Mouse (Mus musculus) CH12.LX (cell line): ENCODE data around the gene Cwc27. TPM values are rescaled to one million over a fixed set of nuclear protein-coding genes. Genes with fewer than 3 reads are reported as not detected.

Experiments used
- DNase-seq: peaks from one replicate; pipeline ENCODE4 v3.0.0-alpha.2; 2013; ENCODE audit errors: extremely low read depth
- H3K27ac ChIP-seq: 2 replicates; pipeline ENCODE4 v1.5.1; 2012; ENCODE audit warnings: low read depth, mild to moderate bottlenecking, control low read depth, moderate library complexity; ENCODE audit not compliant: insufficient read depth
- H3K27me3 ChIP-seq: replicated peaks from 2 replicates; pipeline ENCODE3; 2012; ENCODE audit warnings: inconsistent platforms
- H3K36me3 ChIP-seq, 2 experiments: replicated peaks in 1 of 2; 2 replicates each; pipeline versions ENCODE3 to v1.6.1; 2012; ENCODE audit warnings: inconsistent platforms in 1 of 2, low read length in 1 of 2, mild to moderate bottlenecking in 1 of 2, mixed read lengths in 1 of 2, moderate library complexity in 1 of 2; ENCODE audit not compliant: control insufficient read depth in 1 of 2, insufficient read depth in 1 of 2
- H3K4me1 ChIP-seq, 2 experiments: 2 replicates each; pipeline ENCODE4 v1.6.1; 2012; ENCODE audit warnings: inconsistent platforms in 1 of 2, moderate library complexity in 1 of 2; ENCODE audit not compliant: insufficient read depth in 2 of 2, control insufficient read depth in 1 of 2
- H3K4me2 ChIP-seq: 2 replicates; pipeline ENCODE4 v1.6.1; 2012; ENCODE audit warnings: low read depth, mild to moderate bottlenecking, control low read depth; ENCODE audit not compliant: poor library complexity, insufficient read depth, severe bottlenecking
- H3K4me3 ChIP-seq, 3 experiments: fragments of 150-350 bp in 1 of 3; sonication (generic) in 1 of 3; replicated peaks in 1 of 3; 2 replicates each; pipeline versions ENCODE3 to v1.5.1; 2011 to 2012; ENCODE audit warnings: low read depth in 2 of 3, low read length in 2 of 3, mild to moderate bottlenecking in 2 of 3, moderate library complexity in 2 of 3, control low read depth in 1 of 3, improper control_type of control experiment in 1 of 3, inconsistent platforms in 1 of 3, mixed read lengths in 1 of 3; ENCODE audit not compliant: poor library complexity in 1 of 3
- H3K79me2 ChIP-seq: replicated peaks from 2 replicates; pipeline ENCODE4 v1.6.1; 2012; ENCODE audit warnings: mild to moderate bottlenecking, moderate library complexity; ENCODE audit not compliant: control insufficient read depth, poor library complexity, insufficient read depth, severe bottlenecking; ENCODE audit errors: extremely low read depth
- H3K9ac ChIP-seq: 2 replicates; pipeline ENCODE4 v1.6.1; 2012; ENCODE audit warnings: low read depth, mild to moderate bottlenecking, control low read depth, moderate library complexity; ENCODE audit not compliant: insufficient read depth
- H3K9me3 ChIP-seq: replicated peaks from 2 replicates; pipeline ENCODE3; 2012; ENCODE audit warnings: low read length, inconsistent platforms, mixed read lengths
- BHLHE40 ChIP-seq: IDR thresholded peaks from 2 replicates; pipeline ENCODE4 v1.6.1; 2011; ENCODE audit warnings: mild to moderate bottlenecking, low read depth, low read length, improper control_type of control experiment
- CTCF ChIP-seq, 2 experiments: IDR thresholded peaks in 1 of 2; conservative IDR thresholded peaks in 1 of 2; 2 replicates each; pipeline ENCODE4 v1.5.1; 2011 to 2012; ENCODE audit warnings: low read depth in 2 of 2, low read length in 2 of 2, improper control_type of control experiment in 1 of 2, inconsistent platforms in 1 of 2, mild to moderate bottlenecking in 1 of 2, moderate library complexity in 1 of 2
- EP300 ChIP-seq: IDR thresholded peaks from 2 replicates; pipeline ENCODE4 v1.6.1; 2011; ENCODE audit warnings: low read length, improper control_type of control experiment
- GABPA ChIP-seq: IDR thresholded peaks from 2 replicates; pipeline ENCODE4 v1.6.1; 2012; ENCODE audit warnings: low read depth, low read length, improper control_type of control experiment, inconsistent platforms; ENCODE audit not compliant: insufficient replicate concordance
- HCFC1 ChIP-seq: IDR thresholded peaks from 2 replicates; pipeline ENCODE4 v1.6.1; 2012; ENCODE audit warnings: low read depth, mild to moderate bottlenecking, inconsistent platforms, low read length, improper control_type of control experiment
- MAFK ChIP-seq: IDR thresholded peaks from 2 replicates; pipeline ENCODE4 v1.6.1; 2011; ENCODE audit warnings: low read length, improper control_type of control experiment; ENCODE audit not compliant: insufficient replicate concordance
- MAX ChIP-seq: IDR thresholded peaks from 2 replicates; pipeline ENCODE4 v1.6.1; 2011; ENCODE audit warnings: low read length, improper control_type of control experiment
- MXI1 ChIP-seq: IDR thresholded peaks from 2 replicates; pipeline ENCODE4 v1.6.1; 2011; ENCODE audit warnings: mild to moderate bottlenecking, low read depth, low read length, improper control_type of control experiment
- MYC ChIP-seq: IDR thresholded peaks from 2 replicates; pipeline ENCODE4 v1.6.1; 2011; ENCODE audit warnings: low read depth, mild to moderate bottlenecking, improper control_type of control experiment, low read length
- NELFE ChIP-seq: IDR thresholded peaks from 2 replicates; pipeline ENCODE4 v1.6.1; 2011; ENCODE audit warnings: low read depth, low read length, improper control_type of control experiment
- PAX5 ChIP-seq: IDR thresholded peaks from 2 replicates; pipeline ENCODE4 v1.6.1; 2012; ENCODE audit warnings: low read length, inconsistent platforms, mixed read lengths
- POLR2A ChIP-seq: IDR thresholded peaks from 2 replicates; pipeline ENCODE4 v1.6.1; 2011; ENCODE audit warnings: low read depth, mild to moderate bottlenecking, improper control_type of control experiment, low read length
- SIN3A ChIP-seq: IDR thresholded peaks from 2 replicates; pipeline ENCODE4 v1.6.1; 2012; ENCODE audit warnings: low read length, improper control_type of control experiment, inconsistent platforms
- SMC3 ChIP-seq: IDR thresholded peaks from 2 replicates; pipeline ENCODE4 v1.6.1; 2011; ENCODE audit warnings: low read depth, low read length, improper control_type of control experiment
- UBTF ChIP-seq: IDR thresholded peaks from 2 replicates; pipeline ENCODE4 v1.6.1; 2012; ENCODE audit warnings: low read depth, mild to moderate bottlenecking, inconsistent platforms, low read length, improper control_type of control experiment, moderate library complexity
- USF1 ChIP-seq: IDR thresholded peaks from 2 replicates; pipeline ENCODE4 v1.6.1; 2014; ENCODE audit warnings: low read depth, mild to moderate bottlenecking, inconsistent platforms, low read length, improper control_type of control experiment
- dilution Hi-C: fragments of 300-500 bp; cut with MboI; formaldehyde crosslinking; loops from 2 replicates; pipeline ENCODE4 v1.14.3; 2020; ENCODE audit warnings: low sequenced_read_pairs; ENCODE audit not compliant: extremely low pct_unique_long_range_greater_than_20kb, extremely low pct_ligation_motif_present
- in situ Hi-C: fragments of 300-500 bp; cut with MboI; formaldehyde crosslinking; loops from 3 replicates; pipeline ENCODE4 v1.14.3; 2019; ENCODE audit warnings: low sequenced_read_pairs, low pct_ligation_motif_present, low pct_unique_long_range_greater_than_20kb, mixed read lengths
- polyA plus RNA-seq: library from polyadenylated mRNA; unstranded; fragments of >175 nt; gene quantifications from 2 replicates; pipeline ENCODE4 v1.2.1, GENCODE M21; 2012; ENCODE audit warnings: low read depth; ENCODE audit not compliant: insufficient read length
- total RNA-seq, 2 experiments: library from RNA; depleted of rRNA; stranded (reverse); fragments of 300-350 nt in 1 of 2; fragments of >200 nt in 1 of 2; gene quantifications; 2 replicates each; pipeline ENCODE4 v1.2.3; 2012 to 2014

Gene Cwc27
- total and polyA plus RNA-seq, 3 experiments: 24.9 to 38.4 (median 26.0) TPM

DNA sequence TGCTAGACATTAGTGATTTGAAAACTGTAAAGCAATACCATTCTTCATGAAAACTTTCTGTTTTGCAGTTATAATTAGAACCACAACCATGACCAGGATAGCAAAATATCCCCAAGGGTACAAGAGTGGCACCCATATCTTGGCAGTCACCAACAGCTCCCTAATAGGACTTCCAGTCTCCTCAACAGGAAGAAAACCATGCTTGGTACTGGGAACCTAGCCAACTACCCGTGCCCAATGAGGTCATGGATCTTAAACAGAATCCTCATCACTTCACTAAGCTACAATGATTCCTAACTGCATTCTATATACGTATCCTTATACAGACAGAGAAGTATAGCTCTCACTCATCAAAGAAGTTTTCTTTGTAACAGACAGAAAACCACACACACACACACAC lies 165.2 kb downstream of the Cwc27 start:
- H3K27ac ChIP-seq: no peak overlapping the region
- dilution Hi-C loops: no loop called here
- H3K79me2 ChIP-seq: no peaks in the 10 kb centered on the region
- H3K4me3 ChIP-seq: no peak overlapping the region
- no peak for DNase-seq
- H3K9me3 ChIP-seq: no peaks in the 10 kb centered on the region
- TF ChIP-seq MAFK (no peak), EP300 (no peak), PAX5 (no peak)
- no peaks in the 10 kb centered on the region for H3K4me1 ChIP-seq
- in situ Hi-C loops: no loop called here
- peaks cover 1 to 19% of the 10 kb centered on the region in 2 experiments for H3K36me3 ChIP-seq
- no peak overlapping the region for H3K4me2 ChIP-seq
- no peak overlapping the region for H3K9ac ChIP-seq
- no peaks in the 10 kb centered on the region for H3K27me3 ChIP-seq

- H3K9ac ChIP-seq: no peak overlapping the region
- in situ Hi-C loops: no loop called here
Observed at GRCm38 (mm10) chr13:104650654-104651053, 166.3 kb downstream of the Cwc27 start.

DNA sequence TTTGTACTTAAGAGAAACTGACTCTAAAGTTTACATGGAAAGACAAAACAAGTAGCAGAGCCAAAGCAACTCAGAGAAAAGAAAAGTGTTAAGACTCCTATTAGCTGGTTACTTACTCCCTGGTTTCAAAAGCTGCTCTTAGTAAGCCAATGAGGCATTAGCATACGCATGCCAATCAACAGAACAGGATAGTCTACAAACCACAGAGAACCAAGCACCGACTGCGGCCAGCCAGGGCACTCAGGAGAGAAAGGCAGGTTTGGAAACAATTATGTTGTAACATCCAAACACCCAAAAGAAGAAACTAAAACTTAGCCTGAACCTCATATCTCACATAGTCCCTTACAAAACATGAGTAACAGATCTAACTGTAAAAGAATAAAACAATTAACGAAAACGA lies 166.8 kb downstream of the Cwc27 start:
- H3K27me3 ChIP-seq: no peaks in the 10 kb centered on the region
- no peaks in the 10 kb centered on the region for H3K4me1 ChIP-seq
- no peak for TF ChIP-seq EP300
- TF ChIP-seq BHLHE40: no peak
- no peak for TF ChIP-seq HCFC1
- no peak for TF ChIP-seq USF1
- TF ChIP-seq POLR2A: no peak
- TF ChIP-seq MAX: no peak
- no peaks in the 10 kb centered on the region for H3K79me2 ChIP-seq
- no peak for DNase-seq
- no peak overlapping the region for H3K9ac ChIP-seq
- dilution Hi-C loops (no loop called here), in situ Hi-C loops (no loop called here)
- no peak overlapping the region for H3K4me3 ChIP-seq
- H3K27ac ChIP-seq: no peak overlapping the region
- no peak overlapping the region for H3K4me2 ChIP-seq
- H3K9me3 ChIP-seq: no peaks in the 10 kb centered on the region
- peaks cover 0 to 15% of the 10 kb centered on the region in 2 experiments for H3K36me3 ChIP-seq

More at GRCm38 (mm10) chr13:104650654-104651053, 166.3 kb downstream of the Cwc27 start:
- TF ChIP-seq SMC3: no peak
- no peak for TF ChIP-seq NELFE
- no peak for TF ChIP-seq MYC
- TF ChIP-seq GABPA: no peak
- TF ChIP-seq CTCF (conservative IDR thresholded peaks at IDR 0.05 in 1 of 2, IDR thresholded peaks at IDR 0.05 in 1 of 2; ENCODE audit: low read depth in 2 of 2, low read length in 2 of 2): no peak
- no peak for TF ChIP-seq UBTF
- no peak for TF ChIP-seq HCFC1
- no peak for TF ChIP-seq SIN3A
- no peak for TF ChIP-seq MXI1
- no peak overlapping the region for H3K4me3 ChIP-seq
- no peaks in the 10 kb centered on the region for H3K9me3 ChIP-seq
- H3K4me1 ChIP-seq: no peaks in the 10 kb centered on the region
- dilution Hi-C loops: no loop called here
- H3K27ac ChIP-seq: no peak overlapping the region
- H3K4me2 ChIP-seq: no peak overlapping the region
- no peaks in the 10 kb centered on the region for H3K27me3 ChIP-seq
- no peak for DNase-seq
- peaks cover 0 to 19% of the 10 kb centered on the region in 2 experiments for H3K36me3 ChIP-seq
- H3K79me2 ChIP-seq: no peaks in the 10 kb centered on the region
